Mouse (Mus musculus): Measurements from ENCODE around the gene Fnip1. TPM values are rescaled to one million over a fixed set of nuclear protein-coding genes. Genes with fewer than 3 reads are reported as not detected.

Fnip1 gene
- polyA plus RNA-seq, 1 experiment from 2014 or later, result 11.3 TPM

GRCm38 (mm10) chr11:54464557-54465244 is 26.7 kb downstream of the Fnip1 start:
- 50% methylated on average over 3 of the region's 3 CpGs for WGBS
- no peaks in the 10 kb centered on the region for H3K9me3 ChIP-seq
- peak overlapping the region; percentile 2; the same call in 1 of the 2 replicates for H3K27ac ChIP-seq
- H3K36me3 ChIP-seq, result peaks cover 7% of the 10 kb centered on the region
- H3K9ac ChIP-seq, result no peak overlapping the region
- H3K27me3 ChIP-seq, result no peaks in the 10 kb centered on the region
- H3K4me1 ChIP-seq, result peaks cover 2% of the 10 kb centered on the region; the same call in 1 of the 2 replicates
- no peak for ATAC-seq (ENCODE audit: insufficient number of reproducible peaks, low FRiP score, low TSS enrichment, low read depth)
- no peak overlapping the region for H3K4me3 ChIP-seq
- no peak overlapping the region for H3K4me2 ChIP-seq

- Histone ChIP-seq H3K27me3 (no peaks in the 10 kb centered on the region), H3K9me3 (no peaks in the 10 kb centered on the region), H3K36me3 (peaks cover 14% of the 10 kb centered on the region; the same call in 1 of the 2 replicates), H3K9ac (no peak overlapping the region), H3K4me1 (no peaks in the 10 kb centered on the region), H3K4me3 (no peak overlapping the region), H3K4me2 (no peak overlapping the region), H3K27ac (no peak overlapping the region)
- 94% methylated on average over 4 of the region's 4 CpGs for WGBS
- no peak for ATAC-seq (ENCODE audit: insufficient number of reproducible peaks, low FRiP score, low TSS enrichment, low read depth)
Observed at GRCm38 (mm10) chr11:54472231-54472630, 34.2 kb downstream of the Fnip1 start.

GRCm38 (mm10) chr11:54478414-54478813 is 40.4 kb downstream of the Fnip1 start:
- H3K36me3 ChIP-seq, result peaks cover 15% of the 10 kb centered on the region
- WGBS, result 84% methylated on average over 1 of the region's 1 CpGs
- no peaks in the 10 kb centered on the region for H3K9me3 ChIP-seq
- H3K27ac ChIP-seq, result no peak overlapping the region
- H3K4me3 ChIP-seq, result no peak overlapping the region
- H3K9ac ChIP-seq, result no peak overlapping the region
- no peak overlapping the region for H3K4me2 ChIP-seq
- no peak for ATAC-seq (ENCODE audit: insufficient number of reproducible peaks, low FRiP score, low TSS enrichment, low read depth)
- H3K4me1 ChIP-seq, result no peaks in the 10 kb centered on the region
- H3K27me3 ChIP-seq, result no peaks in the 10 kb centered on the region

GRCm38 (mm10) chr11:54486041-54486440 is 48.0 kb downstream of the Fnip1 start:
- no peak overlapping the region for H3K4me3 ChIP-seq
- no peaks in the 10 kb centered on the region for H3K9me3 ChIP-seq
- ATAC-seq (ENCODE audit: insufficient number of reproducible peaks, low FRiP score, low TSS enrichment, low read depth), result no peak
- no peak overlapping the region for H3K27ac ChIP-seq
- no peak overlapping the region for H3K4me2 ChIP-seq
- peaks cover 4% of the 10 kb centered on the region for H3K36me3 ChIP-seq
- 90% methylated on average over 3 of the region's 3 CpGs for WGBS
- H3K9ac ChIP-seq, result no peak overlapping the region
- no peaks in the 10 kb centered on the region for H3K27me3 ChIP-seq
- H3K4me1 ChIP-seq, result no peaks in the 10 kb centered on the region

- H3K4me3 ChIP-seq, result no peak overlapping the region
- no peaks in the 10 kb centered on the region for H3K27me3 ChIP-seq
- H3K9me3 ChIP-seq, result no peaks in the 10 kb centered on the region
- no peak overlapping the region for H3K27ac ChIP-seq
- 90% methylated on average over 1 of the region's 1 CpGs for WGBS
- ATAC-seq (ENCODE audit: insufficient number of reproducible peaks, low FRiP score, low TSS enrichment, low read depth), result no peak
- H3K36me3 ChIP-seq, result peaks cover 10% of the 10 kb centered on the region; the same call in 1 of the 2 replicates
- H3K4me1 ChIP-seq, result no peaks in the 10 kb centered on the region
- H3K4me2 ChIP-seq, result no peak overlapping the region
- no peak overlapping the region for H3K9ac ChIP-seq
Observed at GRCm38 (mm10) chr11:54491946-54492558, 54.1 kb downstream of the Fnip1 start.

- Histone ChIP-seq H3K9me3 (no peaks in the 10 kb centered on the region), H3K4me1 (no peaks in the 10 kb centered on the region), H3K36me3 (peaks cover 10% of the 10 kb centered on the region; the same call in 1 of the 2 replicates), H3K4me2 (no peak overlapping the region), H3K27ac (0 out of 2 replicates have a peak overlapping the region, but pooled peaks have one; percentile 11), H3K4me3 (no peak overlapping the region), H3K9ac (no peak overlapping the region), H3K27me3 (no peaks in the 10 kb centered on the region)
- ATAC-seq (ENCODE audit: insufficient number of reproducible peaks, low FRiP score, low TSS enrichment, low read depth), result no peak
- 75% methylated on average over 4 of the region's 4 CpGs for WGBS
Observed at GRCm38 (mm10) chr11:54492559-54492958, 54.6 kb downstream of the Fnip1 start.

- WGBS, result 68% methylated on average over 5 of the region's 5 CpGs
- Histone ChIP-seq H3K36me3 (peaks cover 16% of the 10 kb centered on the region), H3K27me3 (no peaks in the 10 kb centered on the region), H3K9me3 (no peaks in the 10 kb centered on the region), H3K4me2 (no peak overlapping the region), H3K4me1 (no peaks in the 10 kb centered on the region), H3K4me3 (no peak overlapping the region), H3K9ac (no peak overlapping the region), H3K27ac (no peak overlapping the region)
- no peak for ATAC-seq (ENCODE audit: insufficient number of reproducible peaks, low FRiP score, low TSS enrichment, low read depth)
Observed at GRCm38 (mm10) chr11:54499838-54500237, 61.8 kb downstream of the Fnip1 start.

- WGBS, result 90% methylated on average over 4 of the region's 4 CpGs
- Histone ChIP-seq H3K4me1 (no peaks in the 10 kb centered on the region), H3K27me3 (no peaks in the 10 kb centered on the region), H3K9ac (no peak overlapping the region), H3K9me3 (no peaks in the 10 kb centered on the region), H3K4me2 (no peak overlapping the region), H3K27ac (no peak overlapping the region), H3K36me3 (peaks cover 22% of the 10 kb centered on the region), H3K4me3 (no peak overlapping the region)
- ATAC-seq (ENCODE audit: insufficient number of reproducible peaks, low FRiP score, low TSS enrichment, low read depth), result no peak
Observed at GRCm38 (mm10) chr11:54502546-54503245, 64.7 kb downstream of the Fnip1 start.

- Histone ChIP-seq H3K9me3 (no peaks in the 10 kb centered on the region), H3K9ac (no peak overlapping the region), H3K27me3 (no peaks in the 10 kb centered on the region), H3K4me3 (no peak overlapping the region), H3K36me3 (peaks cover 17% of the 10 kb centered on the region), H3K4me1 (no peaks in the 10 kb centered on the region), H3K4me2 (no peak overlapping the region), H3K27ac (no peak overlapping the region)
- ATAC-seq (ENCODE audit: insufficient number of reproducible peaks, low FRiP score, low TSS enrichment, low read depth), result no peak
Observed at GRCm38 (mm10) chr11:54513584-54513983, 75.6 kb downstream of the Fnip1 start.

- WGBS, result under 1% methylated on average over 18 of the region's 18 CpGs
- no peaks in the 10 kb centered on the region for H3K27me3 ChIP-seq
- H3K36me3 ChIP-seq, result no peaks in the 10 kb centered on the region
- H3K9ac ChIP-seq, result peak overlapping the region; percentile 47
- no peaks in the 10 kb centered on the region for H3K9me3 ChIP-seq
- H3K4me2 ChIP-seq, result peak overlapping the region; percentile 58
- H3K4me1 ChIP-seq, result peaks cover 13% of the 10 kb centered on the region
- no peak for ATAC-seq (ENCODE audit: insufficient number of reproducible peaks, low FRiP score, low TSS enrichment, low read depth)
- peak overlapping the region; percentile 96 for H3K27ac ChIP-seq
- H3K4me3 ChIP-seq, result peak overlapping the region; percentile 66
Observed at GRCm38 (mm10) chr11:54521927-54522528, 84.0 kb downstream of the Fnip1 start.

GRCm38 (mm10) chr11:54522529-54523430 is 84.8 kb downstream of the Fnip1 start, which contains the start of gene Rapgef6:
Gene Rapgef6, plus strand, starts transcription at chr11:54522847.
- ATAC-seq (ENCODE audit: insufficient number of reproducible peaks, low FRiP score, low TSS enrichment, low read depth), result peak; percentile 97
- Histone ChIP-seq H3K4me3 (peak within 1 kb of the TSS; percentile 66), H3K4me1 (peaks cover 13% of the 10 kb centered on the region), H3K36me3 (no peaks in the 10 kb centered on the region), H3K27ac (peak within 1 kb of the TSS; percentile 96), H3K9me3 (no peaks in the 10 kb centered on the region), H3K27me3 (no peaks in the 10 kb centered on the region), H3K9ac (peak within 1 kb of the TSS; percentile 69), H3K4me2 (peak within 1 kb of the TSS; percentile 70)
- WGBS, result under 1% methylated on average over 73 of the region's 73 CpGs
